Mouse (Mus musculus) embryonic facial prominence, embryonic 15.5 days (tissue): ENCODE measurements at regions not wholly inside any gene's neighbourhood (a gene's known extent, or its start where the extent isn't known, plus 50 kb on each side); places are given as distances from the start of the nearest gene placed in this dataset.
"Not testable (repeated sequence)": the region's sequence is repeated elsewhere in the genome, so short reads cannot be mapped to it uniquely, and the experiment has no call there.

Source experiments
- ATAC-seq: fragments of 200-750 bp; cut with Nextera tagmentation; 2 replicates; pipeline ENCODE4 v1.8.0; 2017; ENCODE audit warnings: low read depth, moderate TSS enrichment; ENCODE audit not compliant: insufficient number of reproducible peaks, low FRiP score, low TSS enrichment
- H3K27ac ChIP-seq: fragments of 300-500 bp; sonication (generic); replicated peaks from 2 replicates; pipeline ENCODE4 v1.5.1; 2015; ENCODE audit warnings: mild to moderate bottlenecking, inconsistent platforms
- H3K27me3 ChIP-seq: fragments of 300-500 bp; sonication (generic); 2 replicates; pipeline ENCODE4 v1.6.1; 2015; ENCODE audit warnings: inconsistent platforms
- H3K36me3 ChIP-seq: fragments of 300-500 bp; sonication (generic); 2 replicates; pipeline ENCODE4 v1.6.1; 2015; ENCODE audit warnings: mild to moderate bottlenecking, inconsistent platforms
- H3K4me1 ChIP-seq: fragments of 300-500 bp; sonication (generic); 2 replicates; pipeline ENCODE4 v1.6.1; 2015; ENCODE audit warnings: inconsistent platforms
- H3K4me2 ChIP-seq: fragments of 300-500 bp; sonication (generic); replicated peaks from 2 replicates; pipeline ENCODE4 v1.6.1; 2015; ENCODE audit warnings: mild to moderate bottlenecking, inconsistent platforms
- H3K4me3 ChIP-seq: fragments of 300-500 bp; sonication (generic); replicated peaks from 2 replicates; pipeline ENCODE4 v1.5.1; 2015; ENCODE audit warnings: mild to moderate bottlenecking, inconsistent platforms
- H3K9ac ChIP-seq: fragments of 300-500 bp; sonication (generic); 2 replicates; pipeline ENCODE4 v1.6.1; 2015; ENCODE audit warnings: inconsistent platforms
- H3K9me3 ChIP-seq: fragments of 300-500 bp; sonication (generic); replicated peaks from 2 replicates; pipeline ENCODE4 v1.6.1; 2016; ENCODE audit warnings: inconsistent platforms
- WGBS: fragments of 180-500 bp; shearing (Covaris S2); methylation state at CpG from one replicate; pipeline ENCODE4 v1.1.7; 2015; 5-methylcytosine and 5-hydroxymethylcytosine counted together

DNA sequence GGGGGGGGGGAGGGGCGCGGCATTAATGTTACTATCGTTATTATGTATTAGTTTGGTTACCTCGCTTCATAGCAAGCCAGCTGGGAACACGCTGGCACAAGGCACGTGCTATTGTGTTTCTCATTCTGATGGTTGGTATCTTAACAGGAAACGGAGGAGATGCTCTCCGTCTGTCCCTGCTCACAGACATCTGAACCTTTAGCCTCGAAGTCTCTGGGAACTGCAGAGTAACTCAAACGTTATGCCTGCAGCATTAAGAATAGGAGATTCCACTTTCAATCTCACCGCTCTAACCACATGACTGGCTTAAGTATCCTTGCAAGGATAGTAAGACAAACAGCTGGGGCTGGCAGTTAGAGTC, 80.0 kb downstream of the Nfkbiz start:
- H3K4me3 ChIP-seq, result no peak overlapping the region
- H3K4me2 ChIP-seq, result no peak overlapping the region
- no peaks in the 10 kb centered on the region for H3K27me3 ChIP-seq
- H3K9me3 ChIP-seq, result no peaks in the 10 kb centered on the region
- H3K4me1 ChIP-seq, result no peaks in the 10 kb centered on the region
- ATAC-seq, result no peak
- 44% methylated on average over 11 of the region's 11 CpGs for WGBS
- H3K27ac ChIP-seq, result no peak overlapping the region
- H3K9ac ChIP-seq, result no peak overlapping the region
- no peaks in the 10 kb centered on the region for H3K36me3 ChIP-seq

DNA sequence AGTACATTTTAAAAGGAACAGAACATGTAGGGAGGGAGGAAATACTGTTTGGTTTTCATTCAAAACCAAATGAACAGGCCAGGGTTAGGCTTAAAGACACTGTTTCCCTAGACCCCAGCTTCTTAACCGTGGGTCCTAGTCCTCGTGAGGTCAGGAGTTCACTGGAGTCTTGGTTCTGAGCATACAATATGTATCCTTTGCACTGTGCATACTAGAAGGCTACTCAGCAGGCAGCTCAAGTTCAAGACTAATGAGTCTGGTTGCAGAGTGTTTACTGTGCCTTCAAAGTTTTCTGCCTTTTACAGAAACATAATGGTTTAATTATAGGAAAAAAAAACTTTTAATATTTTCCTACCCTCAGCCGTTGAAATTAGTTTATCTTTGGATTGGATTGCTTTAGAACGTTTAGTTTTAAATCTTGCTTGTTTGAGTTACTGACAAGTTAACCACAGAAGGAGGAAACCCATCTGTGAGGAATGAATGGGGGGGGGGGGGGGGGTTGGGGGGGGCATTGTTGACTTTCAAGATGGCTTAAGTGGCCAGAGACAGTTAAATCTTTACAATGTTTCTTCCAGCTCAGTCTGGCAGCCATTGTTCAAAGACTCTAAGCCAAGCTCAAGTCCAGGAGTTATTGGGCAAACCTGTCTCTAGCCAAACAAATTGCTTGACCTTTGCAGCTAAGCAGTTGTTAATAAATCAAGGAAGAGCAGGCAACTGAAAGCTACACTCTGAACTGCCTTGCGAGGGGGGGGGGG, 80.6 kb downstream of the Nfkbiz start:
- Histone ChIP-seq H3K27me3 (no peaks in the 10 kb centered on the region), H3K9ac (no peak overlapping the region), H3K27ac (no peak overlapping the region), H3K4me1 (no peaks in the 10 kb centered on the region), H3K4me3 (no peak overlapping the region), H3K4me2 (no peak overlapping the region), H3K36me3 (no peaks in the 10 kb centered on the region), H3K9me3 (no peaks in the 10 kb centered on the region)
- 20% methylated on average over 5 of the region's 5 CpGs for WGBS
- ATAC-seq, result no peak

DNA sequence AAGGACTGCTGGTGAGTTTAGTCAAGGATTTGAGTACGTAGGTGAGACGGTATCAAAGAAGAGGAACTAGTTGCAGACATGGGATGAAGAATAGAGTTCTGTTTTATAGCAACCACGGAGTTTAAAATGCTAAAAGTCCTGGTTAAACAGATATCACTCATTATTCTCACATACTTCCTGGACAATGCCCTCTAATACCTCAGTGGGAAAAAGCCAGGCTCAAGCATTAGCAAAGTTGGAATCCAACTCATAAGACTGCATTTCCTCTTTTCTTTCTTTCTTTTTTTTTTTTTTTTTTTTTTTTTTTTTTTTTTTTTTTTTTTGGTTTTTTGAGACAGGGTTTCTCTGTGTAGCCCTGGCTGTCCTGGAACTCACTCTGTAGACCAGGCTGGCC, 81.3 kb downstream of the Nfkbiz start:
- H3K4me3 ChIP-seq, H3K4me1 ChIP-seq, H3K27ac ChIP-seq, H3K27me3 ChIP-seq, H3K4me2 ChIP-seq, H3K9ac ChIP-seq, H3K9me3 ChIP-seq, ATAC-seq, H3K36me3 ChIP-seq: not testable (repeated sequence)
- 84% methylated on average over 3 of the region's 3 CpGs for WGBS

DNA sequence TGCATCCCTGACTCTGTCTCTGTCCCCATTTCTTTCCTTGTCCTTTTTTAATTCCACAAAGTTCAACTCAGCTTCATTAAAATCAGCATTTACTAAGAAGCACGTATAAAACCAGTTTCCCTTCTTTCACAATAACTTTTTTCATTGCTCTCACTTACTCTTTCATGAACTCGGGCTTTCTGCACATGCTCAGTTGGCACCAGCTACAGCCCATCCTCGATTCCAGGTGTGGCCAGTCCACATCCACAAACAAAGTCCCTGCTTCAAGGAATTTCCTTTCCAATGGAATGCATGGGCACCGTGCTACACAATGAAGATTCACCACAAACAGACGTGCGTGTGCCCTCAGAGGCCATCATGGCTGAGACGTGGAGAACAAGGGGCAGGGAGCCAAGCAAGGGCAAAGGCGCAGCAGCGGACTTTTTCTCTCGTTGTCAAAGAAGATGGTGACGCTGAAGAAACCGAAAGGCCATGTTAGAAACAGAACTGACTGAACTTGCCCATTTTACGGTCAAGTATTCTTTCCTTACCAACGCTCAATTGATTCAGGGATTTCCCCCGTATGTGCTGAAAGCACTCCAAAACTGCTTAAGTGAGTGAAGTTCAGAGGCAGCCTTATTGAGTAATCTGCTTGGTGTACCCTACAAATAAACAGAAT, 81.8 kb downstream of the Nfkbiz start:
- Histone ChIP-seq H3K9me3 (no peaks in the 10 kb centered on the region), H3K27ac (no peak overlapping the region), H3K4me2 (no peak overlapping the region), H3K4me1 (no peaks in the 10 kb centered on the region), H3K27me3 (no peaks in the 10 kb centered on the region), H3K4me3 (no peak overlapping the region), H3K36me3 (no peaks in the 10 kb centered on the region), H3K9ac (no peak overlapping the region)
- no peak for ATAC-seq
- WGBS, result 84% methylated on average over 15 of the region's 15 CpGs

DNA sequence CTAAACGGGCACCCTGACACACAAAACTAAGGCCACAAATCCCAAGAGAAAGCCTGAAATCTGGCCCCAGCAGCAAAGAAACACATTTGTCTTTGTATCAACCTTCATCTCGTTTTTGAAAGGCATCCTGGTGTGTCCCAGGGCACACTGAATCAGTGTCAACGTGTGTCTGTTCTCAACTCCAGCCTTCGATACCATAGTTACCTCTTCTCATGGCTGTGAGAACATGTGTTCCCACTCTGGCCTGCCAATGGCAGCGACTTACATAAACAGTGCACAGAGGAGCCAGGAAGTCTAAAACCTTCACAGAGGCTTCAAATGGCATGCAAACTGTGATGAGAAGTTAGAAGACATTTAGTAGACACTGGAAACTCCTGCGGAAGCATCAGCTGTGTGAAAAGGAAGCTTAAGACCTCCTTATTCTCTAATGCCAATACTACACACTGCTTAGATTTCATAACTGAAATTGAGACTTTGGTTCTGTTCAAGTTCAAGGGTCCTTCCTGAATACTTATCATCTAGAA, 83.3 kb downstream of the Nfkbiz start:
- no peak overlapping the region for H3K4me2 ChIP-seq
- no peak overlapping the region for H3K27ac ChIP-seq
- H3K9me3 ChIP-seq, result no peaks in the 10 kb centered on the region
- 73% methylated on average over 6 of the region's 6 CpGs for WGBS
- no peak overlapping the region for H3K4me3 ChIP-seq
- H3K9ac ChIP-seq, result no peak overlapping the region
- no peaks in the 10 kb centered on the region for H3K27me3 ChIP-seq
- H3K4me1 ChIP-seq, result no peaks in the 10 kb centered on the region
- no peak for ATAC-seq
- no peaks in the 10 kb centered on the region for H3K36me3 ChIP-seq

- H3K4me1 ChIP-seq, result no peaks in the 10 kb centered on the region
- H3K9ac ChIP-seq, result no peak overlapping the region
- no peak for ATAC-seq
- WGBS, result 83% methylated on average over 14 of the region's 14 CpGs
- H3K4me2 ChIP-seq, result no peak overlapping the region
- no peaks in the 10 kb centered on the region for H3K36me3 ChIP-seq
- no peak overlapping the region for H3K27ac ChIP-seq
- H3K9me3 ChIP-seq, result no peaks in the 10 kb centered on the region
- no peaks in the 10 kb centered on the region for H3K27me3 ChIP-seq
- no peak overlapping the region for H3K4me3 ChIP-seq
These were observed 84.5 kb downstream of the Nfkbiz start for GRCm38 (mm10) chr16:55754092-55754763.

DNA sequence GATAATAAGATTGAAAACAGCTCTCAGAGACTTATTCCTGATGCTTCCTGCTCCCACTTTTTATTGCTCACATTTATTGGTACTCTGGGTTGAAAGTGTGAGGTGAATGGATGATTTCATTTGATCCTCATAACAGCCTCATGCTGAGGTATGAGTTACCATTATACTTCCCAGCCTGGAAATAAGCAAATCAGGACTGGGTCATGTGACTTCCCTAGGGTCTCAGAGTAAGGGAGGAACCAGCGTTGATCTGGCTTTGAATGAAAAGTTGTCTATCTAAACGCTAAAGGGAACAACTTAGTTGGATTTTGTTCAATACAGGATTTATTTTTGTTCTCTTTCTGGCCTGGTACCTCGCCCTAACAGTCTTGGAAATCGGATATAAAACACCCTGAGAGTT, 85.3 kb downstream of the Nfkbiz start:
- ATAC-seq, result no peak
- Histone ChIP-seq H3K9ac (no peak overlapping the region), H3K4me2 (no peak overlapping the region), H3K27ac (no peak overlapping the region), H3K36me3 (no peaks in the 10 kb centered on the region), H3K27me3 (no peaks in the 10 kb centered on the region), H3K4me1 (no peaks in the 10 kb centered on the region), H3K4me3 (no peak overlapping the region), H3K9me3 (no peaks in the 10 kb centered on the region)
- WGBS, result 78% methylated on average over 4 of the region's 4 CpGs

- Histone ChIP-seq H3K36me3 (no peaks in the 10 kb centered on the region), H3K27ac (no peak overlapping the region), H3K27me3 (no peaks in the 10 kb centered on the region), H3K9me3 (no peaks in the 10 kb centered on the region), H3K4me1 (peaks cover 3% of the 10 kb centered on the region), H3K4me3 (no peak overlapping the region), H3K4me2 (no peak overlapping the region), H3K9ac (no peak overlapping the region)
- WGBS, result 27% methylated on average over 2 of the region's 2 CpGs
- ATAC-seq, result no peak; the same call in 1 of the 2 replicates
These were observed 91.4 kb downstream of the Nfkbiz start for GRCm38 (mm10) chr16:55747250-55747649.

GRCm38 (mm10) chr16:55746159-55746558, 92.5 kb downstream of the Nfkbiz start:
- WGBS, result 52% methylated on average over 3 of the region's 3 CpGs
- Histone ChIP-seq H3K9ac (no peak overlapping the region), H3K4me3 (no peak overlapping the region), H3K27ac (no peak overlapping the region), H3K36me3 (no peaks in the 10 kb centered on the region), H3K9me3 (no peaks in the 10 kb centered on the region), H3K4me2 (no peak overlapping the region), H3K27me3 (no peaks in the 10 kb centered on the region), H3K4me1 (peaks cover 3% of the 10 kb centered on the region)
- ATAC-seq, result no peak

DNA sequence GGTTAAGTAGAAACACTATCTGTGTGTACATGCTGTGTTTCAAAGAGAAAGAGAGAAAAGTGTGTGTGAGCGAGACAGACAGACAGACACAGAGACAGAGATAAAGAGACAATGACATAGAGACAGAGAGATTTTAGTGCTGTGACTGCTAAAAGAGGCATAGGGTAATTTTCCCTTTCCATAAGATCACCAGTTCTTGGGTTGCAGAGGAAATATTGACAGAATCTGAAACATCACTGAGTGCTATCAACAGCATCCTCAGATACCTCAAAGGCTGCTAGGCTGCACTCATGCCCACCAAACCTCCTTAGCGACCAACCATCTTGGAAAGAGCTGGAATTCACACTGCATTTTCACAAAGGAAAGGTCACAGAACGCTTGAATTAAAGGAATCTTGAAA, 93.6 kb downstream of the Nfkbiz start:
- H3K36me3 ChIP-seq, result no peaks in the 10 kb centered on the region
- H3K27me3 ChIP-seq, result no peaks in the 10 kb centered on the region
- no peak overlapping the region for H3K4me3 ChIP-seq
- WGBS, result 76% methylated on average over 3 of the region's 3 CpGs
- H3K27ac ChIP-seq, result no peak overlapping the region
- H3K9ac ChIP-seq, result no peak overlapping the region
- H3K4me1 ChIP-seq, result peaks cover 3% of the 10 kb centered on the region
- no peak overlapping the region for H3K4me2 ChIP-seq
- no peaks in the 10 kb centered on the region for H3K9me3 ChIP-seq
- ATAC-seq, result no peak

DNA sequence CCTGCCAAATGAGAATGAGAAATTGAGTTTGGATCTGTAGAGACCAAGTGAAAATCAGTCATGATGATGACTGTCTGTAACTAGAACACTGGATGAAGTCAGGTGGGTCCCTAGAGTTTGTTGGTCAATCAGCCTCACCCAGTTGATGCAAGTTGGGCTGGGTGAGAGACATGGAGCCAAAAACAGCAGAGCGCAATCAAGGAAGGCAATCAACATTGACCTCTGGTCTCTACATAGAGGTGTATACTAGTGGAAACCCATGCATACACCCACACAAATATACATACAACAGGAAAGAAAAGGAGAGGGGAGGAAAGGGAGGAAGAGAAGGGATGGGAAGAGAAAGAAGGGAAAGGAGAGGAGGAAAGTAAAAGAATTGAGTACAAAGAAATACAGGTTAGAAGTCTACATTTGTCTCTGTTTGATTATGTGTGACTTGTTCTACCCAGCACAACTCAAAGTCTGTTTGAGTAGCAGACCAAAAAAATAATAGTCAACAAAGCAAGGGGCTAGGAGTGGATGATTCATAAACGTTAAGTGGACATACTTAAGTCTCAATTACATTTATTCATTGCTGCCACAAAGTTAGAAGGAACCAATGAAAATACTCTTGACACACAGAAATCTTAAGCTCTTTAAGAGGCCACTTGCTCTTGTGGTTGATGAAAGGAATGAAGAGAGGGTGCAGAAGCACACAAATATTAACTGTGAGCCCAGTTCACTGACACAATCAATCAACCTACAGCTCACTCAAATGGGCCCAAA, 97.4 kb downstream of the Nfkbiz start:
- no peaks in the 10 kb centered on the region for H3K36me3 ChIP-seq
- no peak overlapping the region for H3K9ac ChIP-seq
- H3K9me3 ChIP-seq, result no peaks in the 10 kb centered on the region
- H3K4me3 ChIP-seq, result no peak overlapping the region
- H3K27me3 ChIP-seq, result no peaks in the 10 kb centered on the region
- H3K27ac ChIP-seq, result no peak overlapping the region
- no peaks in the 10 kb centered on the region for H3K4me1 ChIP-seq
- H3K4me2 ChIP-seq, result no peak overlapping the region
- ATAC-seq, result no peak
- WGBS, result 87% methylated on average over 2 of the region's 2 CpGs
